Mouse (Mus musculus) ES-CJ7 (cell line): ENCODE results near the gene Agpat1.
A peak's percentile ranks its signal among the peaks of the same experiment; 100 is the strongest.

ENCODE experiments used
- DNase-seq: peaks from one replicate; pipeline ENCODE4 v3.0.0; 2011; ENCODE audit warnings: low read depth, low spot score

Gene Agpat1

GRCm38 (mm10) chr17:34604061-34604508 lies at the start of gene Agpat1:
Gene Agpat1 (plus strand): TSS chr17:34604262.
- peak; percentile 100 for DNase-seq

GRCm38 (mm10) chr17:34555483-34555882 lies 48.6 kb upstream of the Agpat1 start:
- peak; percentile 64 for DNase-seq

GRCm38 (mm10) chr17:34556406-34556805 lies 47.7 kb upstream of the Agpat1 start:
- DNase-seq: no peak

GRCm38 (mm10) chr17:34557411-34557810 lies 46.7 kb upstream of the Agpat1 start:
- DNase-seq: no peak

- DNase-seq: no peak
Observed at GRCm38 (mm10) chr17:34559116-34559515, 44.9 kb upstream of the Agpat1 start.

- DNase-seq: peak; percentile 81
Observed at GRCm38 (mm10) chr17:34559895-34560294, 44.2 kb upstream of the Agpat1 start.

GRCm38 (mm10) chr17:34560438-34560837 lies 43.6 kb upstream of the Agpat1 start:
- peak; percentile 60 for DNase-seq

GRCm38 (mm10) chr17:34561200-34561599 lies 42.9 kb upstream of the Agpat1 start:
- DNase-seq: peak; percentile 38

- peak; percentile 93 for DNase-seq
Observed at GRCm38 (mm10) chr17:34562595-34562994, 41.5 kb upstream of the Agpat1 start.

- no peak for DNase-seq
Observed at GRCm38 (mm10) chr17:34563354-34563753, 40.7 kb upstream of the Agpat1 start.

- DNase-seq: peak; percentile 97
Observed at GRCm38 (mm10) chr17:34564003-34564421, 40.0 kb upstream of the Agpat1 start, which contains the start of gene Notch4. Gene Notch4 (plus strand): TSS chr17:34564268.

GRCm38 (mm10) chr17:34564796-34565195 lies 39.3 kb upstream of the Agpat1 start:
- no peak for DNase-seq

GRCm38 (mm10) chr17:34567311-34567710 lies 36.8 kb upstream of the Agpat1 start:
- no peak for DNase-seq

- no peak for DNase-seq
Observed at GRCm38 (mm10) chr17:34568421-34568820, 35.6 kb upstream of the Agpat1 start.

GRCm38 (mm10) chr17:34569919-34570318 lies 34.1 kb upstream of the Agpat1 start:
- no peak for DNase-seq

- peak; percentile 55 for DNase-seq
Observed at GRCm38 (mm10) chr17:34571875-34572274, 32.2 kb upstream of the Agpat1 start.

GRCm38 (mm10) chr17:34572361-34572760 lies 31.7 kb upstream of the Agpat1 start:
- peak; percentile 78 for DNase-seq

GRCm38 (mm10) chr17:34576577-34576976 lies 27.5 kb upstream of the Agpat1 start:
- no peak for DNase-seq

GRCm38 (mm10) chr17:34578070-34578469 lies 26.0 kb upstream of the Agpat1 start:
- DNase-seq: no peak

GRCm38 (mm10) chr17:34582528-34582927 lies 21.5 kb upstream of the Agpat1 start:
- no peak for DNase-seq

GRCm38 (mm10) chr17:34583397-34583796 lies 20.7 kb upstream of the Agpat1 start:
- DNase-seq: no peak

GRCm38 (mm10) chr17:34583819-34584218 lies 20.2 kb upstream of the Agpat1 start:
- no peak for DNase-seq

- no peak for DNase-seq
Observed at GRCm38 (mm10) chr17:34585121-34585520, 18.9 kb upstream of the Agpat1 start.
